Mouse (Mus musculus) kidney, adult 8-10 months (tissue): ENCODE results near the gene Tln1.
A peak's percentile ranks its signal among the peaks of the same experiment; 100 is the strongest.

Experiments used
- DNase-seq, 2 experiments: peaks; one replicate each; pipeline ENCODE4 v3.0.0; 2022

The Tln1 gene

DNA sequence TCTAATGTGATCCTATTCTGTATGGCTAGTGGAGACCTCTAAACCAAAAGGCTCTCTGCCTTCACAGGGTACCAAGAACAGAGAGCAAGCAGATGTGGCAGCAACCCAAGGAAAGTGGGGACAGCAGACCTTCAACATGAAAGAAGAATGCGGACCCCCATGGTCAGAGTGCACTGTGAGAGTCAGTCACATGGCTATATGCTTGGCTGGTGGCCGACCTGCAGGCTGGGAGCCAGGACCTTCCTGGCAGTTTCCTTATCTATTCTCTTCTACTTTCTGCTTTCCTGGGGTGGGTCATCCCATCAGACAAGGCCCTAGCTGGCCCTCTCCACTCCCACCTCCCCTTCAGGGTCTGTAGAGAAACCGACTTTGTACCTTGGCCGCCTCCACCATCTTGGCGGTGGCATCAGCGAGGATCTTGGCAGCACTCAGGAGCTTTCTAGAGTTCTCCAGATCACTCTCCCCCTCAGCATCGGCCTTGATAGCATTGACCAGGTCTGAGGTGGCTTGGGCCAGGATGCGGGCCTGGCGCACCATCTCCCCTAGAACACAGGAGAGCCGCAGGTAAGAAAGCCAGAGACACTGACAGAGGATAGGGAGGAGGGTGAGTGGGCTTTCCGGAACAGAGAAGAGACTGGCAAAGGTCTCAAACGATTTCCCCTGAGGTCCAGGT, 16.0 kb downstream of the Tln1 start:
- peak in 1 of 2 experiments; percentile 56 for DNase-seq

- no peak for DNase-seq
Measured at GRCm38 (mm10) chr4:43542044-43542443, 20.4 kb downstream of the Tln1 start.

DNA sequence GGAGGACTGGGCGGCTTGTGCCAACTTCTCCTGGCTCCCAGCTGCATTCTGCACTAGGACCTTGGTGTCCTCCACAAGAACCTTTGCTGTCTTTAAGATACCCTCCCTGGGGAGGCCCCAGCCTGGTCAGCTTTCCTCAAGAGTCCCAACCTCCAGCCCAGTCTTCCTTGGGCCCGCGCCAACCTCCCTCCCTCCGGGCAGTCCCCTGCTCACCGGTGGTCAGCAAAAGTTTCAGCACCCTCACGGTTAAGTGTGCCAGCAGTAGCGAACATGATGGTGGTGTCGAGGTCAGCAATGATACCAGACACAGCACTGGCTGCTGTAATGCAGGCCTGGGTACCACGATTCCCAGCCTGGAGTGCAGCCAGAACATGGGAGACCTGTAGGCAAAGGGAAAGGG, 26.5 kb downstream of the Tln1 start:
- DNase-seq = no peak

DNA sequence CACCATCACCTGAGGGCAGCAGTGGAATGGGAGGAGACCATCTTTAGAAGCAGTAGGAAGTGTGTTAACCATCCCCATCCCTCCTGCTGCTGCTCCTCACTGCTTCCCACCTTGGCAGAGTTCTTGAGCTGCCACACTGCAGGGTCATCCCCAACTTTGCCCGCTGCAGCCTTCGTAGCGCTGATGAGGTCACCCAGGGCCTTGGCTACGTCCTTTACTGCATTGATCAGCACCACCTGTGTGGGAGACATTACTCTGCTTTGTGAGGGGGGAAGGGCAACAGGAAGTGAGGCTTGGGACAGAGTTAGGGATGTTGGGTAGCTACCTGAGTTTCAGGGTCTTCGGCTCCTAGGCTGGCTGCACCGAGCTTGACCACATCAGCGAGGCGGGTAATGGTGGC, 26.9 kb downstream of the Tln1 start:
- DNase-seq = no peak

GRCm38 (mm10) chr4:43533270-43533669, 29.2 kb downstream of the Tln1 start:
- peak; percentile 31 to 42 for DNase-seq

GRCm38 (mm10) chr4:43530581-43530980, 31.9 kb downstream of the Tln1 start:
- DNase-seq = peak; percentile 70 to 84

DNA sequence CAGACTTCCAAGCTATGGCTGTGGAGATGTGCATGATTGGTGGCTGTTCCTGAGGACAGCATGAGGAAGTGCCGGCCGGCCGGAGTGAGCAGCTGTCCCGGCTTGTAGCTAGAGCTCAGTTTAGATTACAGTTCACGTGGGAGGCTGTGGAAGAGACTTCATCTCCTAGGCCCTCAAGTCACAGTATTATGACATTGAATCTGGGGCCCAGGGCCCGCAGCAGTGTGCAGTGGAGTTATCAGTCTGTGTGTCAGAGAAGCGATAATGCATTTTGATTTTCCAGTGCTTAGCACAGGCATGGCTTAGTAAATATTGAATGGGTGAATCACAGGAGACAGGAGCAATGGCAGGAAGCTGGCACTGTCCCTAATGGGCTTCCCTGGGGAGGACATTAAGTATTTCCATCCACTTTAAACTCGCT, 32.4 kb downstream of the Tln1 start:
- DNase-seq = no peak

- no peak for DNase-seq
Measured at GRCm38 (mm10) chr4:43528487-43528886, 34.0 kb downstream of the Tln1 start.

DNA sequence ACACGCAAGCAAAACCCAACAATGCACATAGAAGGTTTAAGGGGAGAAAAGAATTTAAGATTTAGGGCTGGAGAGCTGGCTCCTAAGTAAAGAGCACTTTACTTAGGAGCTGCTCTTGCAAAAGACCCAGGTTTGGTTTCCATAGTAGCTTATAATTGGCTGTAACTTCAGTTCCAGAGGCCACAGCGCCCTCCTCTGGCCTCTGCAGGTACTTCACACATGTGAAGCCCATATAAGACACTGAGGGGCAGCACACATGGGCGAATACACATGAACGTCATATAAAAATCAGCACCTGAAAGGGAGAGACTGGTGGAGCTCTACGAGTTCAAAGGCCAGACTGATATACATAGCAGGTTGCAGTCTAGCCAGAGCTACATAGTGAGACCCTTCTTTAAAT, 34.6 kb downstream of the Tln1 start:
- no peak for DNase-seq

- peak; percentile 83 to 94 for DNase-seq
Measured at GRCm38 (mm10) chr4:43519956-43520355, 42.5 kb downstream of the Tln1 start.

DNA sequence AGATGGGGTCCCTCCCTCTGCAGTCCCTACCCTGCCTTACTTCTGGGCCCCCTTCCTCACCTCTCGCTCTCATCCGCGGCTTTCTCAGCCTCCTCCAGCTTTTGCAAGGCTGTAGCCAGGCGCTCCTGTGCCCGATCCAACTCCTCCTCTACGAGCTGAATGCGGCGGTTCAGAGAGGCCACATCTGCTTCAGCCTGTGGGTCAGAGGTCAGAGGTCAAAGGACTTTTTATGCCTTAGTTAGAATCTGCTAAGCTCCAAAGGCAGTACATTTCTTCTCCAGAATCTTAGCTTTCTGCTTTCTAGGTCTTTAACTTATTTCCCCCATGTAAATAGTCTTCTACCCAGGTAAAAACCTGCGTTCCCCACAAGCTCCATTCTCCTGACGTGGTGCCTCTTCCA, 42.9 kb downstream of the Tln1 start:
- DNase-seq = no peak

- no peak for DNase-seq
Measured at GRCm38 (mm10) chr4:43515764-43516708, 46.5 kb downstream of the Tln1 start.

GRCm38 (mm10) chr4:43513791-43514190, 48.7 kb downstream of the Tln1 start:
- no peak for DNase-seq

GRCm38 (mm10) chr4:43513300-43513699, 49.2 kb downstream of the Tln1 start:
- no peak for DNase-seq

GRCm38 (mm10) chr4:43512653-43513052, 49.8 kb downstream of the Tln1 start:
- no peak for DNase-seq

DNA sequence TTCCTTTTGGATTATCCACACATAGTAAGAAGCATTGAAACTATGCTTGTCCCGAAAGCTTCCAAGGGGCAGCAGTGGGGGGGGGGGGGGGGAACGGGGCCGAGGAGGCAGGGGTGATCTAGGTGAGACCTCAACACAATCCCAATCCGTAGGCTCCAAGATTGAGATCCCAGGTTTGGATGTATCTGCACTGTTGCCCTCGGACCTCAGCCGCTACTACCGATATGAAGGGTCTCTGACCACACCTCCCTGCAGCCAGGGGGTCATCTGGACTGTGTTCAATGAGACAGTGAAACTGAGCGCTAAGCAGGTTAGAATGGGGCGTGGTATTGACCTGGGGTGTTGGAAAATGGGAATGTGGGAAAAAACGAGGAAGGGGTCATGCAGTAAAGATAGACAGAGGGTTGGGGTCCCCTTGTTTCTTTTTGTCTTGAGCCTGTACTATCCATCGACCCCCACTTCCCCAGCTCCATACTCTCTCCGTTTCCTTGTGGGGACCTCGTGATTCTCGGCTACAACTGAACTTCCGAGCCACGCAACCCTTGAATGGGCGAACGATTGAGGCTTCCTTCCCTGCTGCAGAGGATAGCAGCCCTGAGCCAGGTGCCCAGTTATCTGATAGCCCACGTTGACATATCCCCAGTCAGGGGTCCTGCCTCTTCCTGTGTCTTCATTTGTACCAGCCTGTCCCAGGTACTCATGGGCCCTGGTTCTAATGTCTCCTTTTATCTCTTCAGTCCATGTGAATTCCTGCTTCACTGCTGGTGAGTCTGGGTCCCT, 50.6 kb downstream of the Tln1 start:
- DNase-seq = no peak

DNA sequence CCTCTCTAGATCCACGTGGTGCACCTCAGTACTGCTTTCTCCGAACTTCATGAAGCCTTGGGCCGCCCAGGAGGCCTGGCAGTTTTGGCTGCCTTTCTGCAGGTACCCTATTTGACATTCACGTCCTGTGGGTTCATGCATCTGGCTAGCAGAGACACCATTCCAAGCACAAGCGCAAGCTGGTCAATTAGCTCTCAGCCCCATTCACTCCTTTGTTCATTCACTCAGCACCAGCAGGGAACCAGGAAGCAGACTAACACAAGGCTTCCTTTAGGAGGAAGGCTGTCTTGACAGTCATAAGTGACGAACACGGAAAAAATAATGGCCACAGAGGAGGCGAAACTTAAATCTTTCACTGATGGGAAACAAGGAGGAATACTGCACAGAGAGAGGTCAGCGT, 53.4 kb downstream of the Tln1 start:
- DNase-seq = no peak

DNA sequence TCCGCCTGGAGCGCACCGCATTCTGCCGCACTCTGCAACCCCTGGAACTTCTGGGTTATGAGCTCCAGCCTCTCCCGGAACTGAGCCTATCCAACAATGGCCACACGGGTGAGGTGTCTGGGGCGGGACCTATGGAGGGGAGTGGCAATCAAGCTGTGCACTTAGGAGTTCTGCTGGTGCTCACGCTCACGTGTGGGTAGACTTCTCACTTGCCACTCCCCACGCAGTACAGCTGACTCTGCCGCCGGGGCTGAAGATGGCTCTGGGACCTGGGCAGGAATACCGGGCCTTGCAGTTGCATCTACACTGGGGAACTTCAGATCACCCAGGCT, 53.9 kb downstream of the Tln1 start:
- DNase-seq = peak in 1 of 2 experiments; percentile 55

DNA sequence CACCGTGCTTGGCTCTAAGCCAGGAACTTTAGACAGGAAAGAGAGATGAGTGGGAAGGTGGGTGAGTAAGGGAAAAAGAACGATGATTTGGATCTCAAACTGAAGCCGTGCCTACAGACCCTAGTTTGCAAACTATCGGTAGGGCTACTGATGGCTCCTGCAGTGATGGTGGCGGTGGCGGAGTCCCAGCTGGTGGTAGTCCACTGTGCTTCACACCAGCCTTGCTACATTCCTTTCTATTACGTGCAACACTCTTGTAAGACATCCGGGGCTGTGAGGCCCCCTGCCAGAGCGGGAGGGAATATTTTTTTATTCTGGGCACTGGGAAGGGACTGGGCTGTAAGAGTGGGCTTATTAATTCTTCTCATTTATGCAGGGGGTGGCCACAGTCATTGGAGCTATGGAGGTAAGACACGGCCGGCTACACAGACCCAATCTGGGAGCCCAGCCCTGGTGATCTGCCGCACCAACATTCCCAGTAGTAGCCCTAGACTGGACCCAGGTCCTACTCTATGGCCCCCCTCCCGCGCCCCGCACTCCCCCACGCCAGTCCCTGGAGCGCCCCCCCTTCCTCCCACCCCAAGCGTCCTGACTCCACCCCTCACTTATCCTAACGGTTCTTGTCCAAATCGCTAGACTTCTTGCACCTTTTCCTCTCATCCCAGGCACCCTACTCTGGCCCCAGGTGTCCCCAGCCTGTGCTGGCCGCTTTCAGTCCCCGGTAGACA, 54.4 kb downstream of the Tln1 start:
- DNase-seq = no peak

GRCm38 (mm10) chr4:43506536-43507185, 55.8 kb downstream of the Tln1 start, which contains the start of gene Car9:
TSS of gene Car9 (plus strand) at chr4:43506966.
- no peak for DNase-seq

DNA sequence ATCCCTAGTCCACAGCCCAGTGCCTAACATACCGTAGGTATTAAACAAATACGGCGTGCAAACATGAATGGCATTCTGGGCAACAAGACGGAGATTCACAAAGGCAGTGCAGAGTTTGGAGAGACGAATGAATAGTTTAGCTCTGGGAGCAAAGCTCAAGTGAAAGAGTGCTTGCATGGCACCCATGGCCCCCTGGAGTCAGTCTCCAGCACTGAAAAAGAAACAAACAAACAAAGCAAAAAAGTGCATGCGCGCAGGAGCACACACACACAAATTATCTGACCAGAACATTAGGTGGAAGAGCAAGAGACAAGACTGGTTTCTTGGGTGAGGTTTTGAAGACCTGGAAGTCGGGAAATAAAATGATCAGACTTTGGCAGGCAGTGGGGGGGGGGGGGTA, 56.4 kb downstream of the Tln1 start:
- no peak for DNase-seq

GRCm38 (mm10) chr4:43504269-43504668, 58.2 kb downstream of the Tln1 start:
- no peak for DNase-seq
